ENCODE assay signal across 19 mouse cellular contexts in the genomic region with DNA sequence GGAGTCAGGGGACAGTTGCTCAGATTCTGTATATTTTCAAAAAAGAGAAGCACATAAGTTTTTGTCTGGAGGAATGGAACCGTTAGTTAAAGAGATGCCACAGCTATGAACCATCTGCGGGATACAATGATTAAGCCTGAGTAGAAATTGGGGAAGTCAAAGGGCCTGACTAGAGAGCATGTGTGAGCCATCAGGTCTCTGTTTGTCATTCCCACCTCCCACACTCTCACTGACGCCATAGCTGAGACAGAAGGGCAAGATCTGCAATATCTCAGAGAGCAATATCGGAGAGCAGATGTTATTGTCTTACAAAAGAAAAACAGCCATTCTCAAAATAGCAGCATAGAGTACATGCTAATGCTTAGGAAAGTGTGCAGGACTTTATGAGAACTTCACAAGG.
DNase-seq lines count a peak whose midpoint lies in the region; ATAC-seq and TF ChIP-seq lines count a peak whose summit lies in the region.
"Had no signal": no experiment of that assay in that cellular context is flagged by ENCODE, and none has a peak within 500 bp of the region (broad histone marks: within the 10 kb centered on the region; RNA-seq: fewer than 3 reads in every experiment).

No protein-coding gene starts in this region.

- no peaks in the 10 kb centered on the region for H3K36me3 ChIP-seq in intestine, embryonic 14.5 days (ENCODE audit: control insufficient read depth, insufficient read depth, low read length)
- no peaks in the 10 kb centered on the region for H3K36me3 ChIP-seq in intestine, postnatal 0 days (ENCODE audit: control insufficient read depth, insufficient read depth)
- no peaks in the 10 kb centered on the region for H3K36me3 ChIP-seq in lung, embryonic 14.5 days (ENCODE audit: insufficient read depth)
- no peaks in the 10 kb centered on the region for H3K36me3 ChIP-seq in midbrain, embryonic 10.5 days
- H3K36me3 ChIP-seq: limb, embryonic 10.5 days; midbrain, embryonic 15.5 days had no signal

- H3K9ac ChIP-seq in intestine, embryonic 14.5 days (ENCODE audit: low read length): no peak overlapping the region
- H3K9ac ChIP-seq in intestine, postnatal 0 days (ENCODE audit: low read depth, low read length): no peak overlapping the region
- H3K9ac ChIP-seq in lung, embryonic 14.5 days: no peak overlapping the region
- H3K9ac ChIP-seq: forebrain, embryonic 13.5 days; midbrain, embryonic 15.5 days had no signal

- peak overlapping the region; percentile 47; the same call in 1 of the 2 replicates for H3K27ac ChIP-seq in intestine, embryonic 14.5 days (ENCODE audit: low read depth)
- H3K27ac ChIP-seq in intestine, postnatal 0 days (ENCODE audit: low read depth, low read length): no peak overlapping the region
- no peak overlapping the region for H3K27ac ChIP-seq in lung, embryonic 14.5 days (ENCODE audit: low read depth)
- no peak overlapping the region for H3K27ac ChIP-seq in midbrain, embryonic 10.5 days (replicated peaks)
- H3K27ac ChIP-seq: forebrain, embryonic 13.5 days; hindbrain, postnatal 0 days; limb, embryonic 10.5 days; macrophage; midbrain, embryonic 15.5 days had no signal

- intact Hi-C loops in heart, postnatal 25 days (cut with DNase I): no loop called here

- no peaks in the 10 kb centered on the region for H3K27me3 ChIP-seq in intestine, embryonic 14.5 days (replicated peaks; ENCODE audit: control insufficient read depth, insufficient read depth, low read length)
- no peaks in the 10 kb centered on the region for H3K27me3 ChIP-seq in intestine, postnatal 0 days (replicated peaks; ENCODE audit: control insufficient read depth, insufficient read depth, low read length)
- no peaks in the 10 kb centered on the region for H3K27me3 ChIP-seq in lung, embryonic 14.5 days (ENCODE audit: insufficient read depth, low read length)
- H3K27me3 ChIP-seq in midbrain, embryonic 10.5 days (ENCODE audit: low read depth, poor library complexity, severe bottlenecking): no peaks in the 10 kb centered on the region
- H3K27me3 ChIP-seq: forebrain, embryonic 13.5 days; midbrain, embryonic 15.5 days had no signal

- no peak for ATAC-seq in intestine, embryonic 14.5 days (replicated peaks; ENCODE audit: low FRiP score, low TSS enrichment, low read depth)
- ATAC-seq in intestine, postnatal 0 days: no peak
- ATAC-seq in lung, embryonic 14.5 days (ENCODE audit: insufficient read depth): peak; percentile 97
- no peak for ATAC-seq in megakaryocyte-erythroid progenitor cell, adult 5-6 weeks (replicated peaks; ENCODE audit: low FRiP score, low TSS enrichment, poor library complexity, severe bottlenecking)
- ATAC-seq: forebrain, embryonic 13.5 days; hindbrain, postnatal 0 days; midbrain, embryonic 15.5 days had no signal

- TF ChIP-seq CTCF in intestine, postnatal 0 days (IDR thresholded peaks at IDR 0.05; ENCODE audit: low read depth): no peak
- no peak for TF ChIP-seq CTCF in lung, embryonic 14.5 days (IDR thresholded peaks at IDR 0.05; ENCODE audit: low read depth)

- no peak for DNase-seq in intestine, embryonic 14.5 days (ENCODE audit: low spot score)
- DNase-seq in layer of hippocampus, adult 18-20 months (ENCODE audit: low spot score in 2 of 2): peak; percentile 51 to 72
- DNase-seq in lung, embryonic 14.5 days: peak; percentile 80
- DNase-seq in lung, postnatal 4 days: peak; percentile 31 to 60
- DNase-seq in heart, postnatal 25 days (ENCODE audit: low spot score): no peak
- DNase-seq in midbrain, embryonic 10.5 days (ENCODE audit: low spot score): no peak
- DNase-seq: adrenal gland, adult 2 months; cerebellum, adult 11 months; cerebellum, postnatal 14 days; kidney, postnatal 10 days; thymus, postnatal 14 days had no signal

- no peak overlapping the region for H3K4me3 ChIP-seq in intestine, embryonic 14.5 days (ENCODE audit: low read depth, low read length)
- no peak overlapping the region for H3K4me3 ChIP-seq in intestine, postnatal 0 days (ENCODE audit: low read depth, low read length)
- H3K4me3 ChIP-seq in lung, embryonic 14.5 days (ENCODE audit: low read depth, low read length): no peak overlapping the region
- no peak overlapping the region for H3K4me3 ChIP-seq in midbrain, embryonic 10.5 days
- H3K4me3 ChIP-seq: forebrain, embryonic 13.5 days; limb, embryonic 10.5 days; midbrain, embryonic 15.5 days had no signal

- no peaks in the 10 kb centered on the region for H3K4me1 ChIP-seq in intestine, embryonic 14.5 days (replicated peaks; ENCODE audit: control insufficient read depth, insufficient read depth, low read length)
- no peaks in the 10 kb centered on the region for H3K4me1 ChIP-seq in intestine, postnatal 0 days (replicated peaks; ENCODE audit: control insufficient read depth, insufficient read depth, low read length)
- no peaks in the 10 kb centered on the region for H3K4me1 ChIP-seq in lung, embryonic 14.5 days (ENCODE audit: insufficient read depth)
- H3K4me1 ChIP-seq in midbrain, embryonic 10.5 days: no peaks in the 10 kb centered on the region
- H3K4me1 ChIP-seq: forebrain, embryonic 13.5 days; limb, embryonic 10.5 days; midbrain, embryonic 15.5 days had no signal

- H3K9me3 ChIP-seq in intestine, embryonic 14.5 days (ENCODE audit: control insufficient read depth, low read length): no peaks in the 10 kb centered on the region
- 0 out of 2 replicates have a peak, but pooled peaks cover 1% of the 10 kb centered on the region for H3K9me3 ChIP-seq in intestine, postnatal 0 days (ENCODE audit: control insufficient read depth)
- no peaks in the 10 kb centered on the region for H3K9me3 ChIP-seq in lung, embryonic 14.5 days (ENCODE audit: low read depth, low read length)
- H3K9me3 ChIP-seq in midbrain, embryonic 10.5 days (replicated peaks): no peaks in the 10 kb centered on the region
- H3K9me3 ChIP-seq: forebrain, embryonic 13.5 days; limb, embryonic 10.5 days; midbrain, embryonic 15.5 days had no signal

- H3K4me2 ChIP-seq in intestine, embryonic 14.5 days (ENCODE audit: low read length): no peak overlapping the region
- H3K4me2 ChIP-seq in intestine, postnatal 0 days (replicated peaks; ENCODE audit: low read depth): no peak overlapping the region
- H3K4me2 ChIP-seq in lung, embryonic 14.5 days: no peak overlapping the region
- H3K4me2 ChIP-seq: forebrain, embryonic 13.5 days; liver, embryonic 11.5 days; midbrain, embryonic 15.5 days had no signal

- WGBS in intestine, embryonic 14.5 days: 43% methylated on average over 4 of the region's 4 CpGs
- WGBS in intestine, postnatal 0 days: 61% methylated on average over 4 of the region's 4 CpGs
- WGBS in lung, embryonic 14.5 days: 36% methylated on average over 4 of the region's 4 CpGs
- 87% methylated on average over 4 of the region's 4 CpGs for WGBS in midbrain, embryonic 10.5 days

Comparison
In these comparisons a context has a peak if more than half of its experiments do, and no peak if none do; other contexts are left out.
1. DNase-seq: peak in layer of hippocampus, adult 18-20 months (2 of 2), lung, embryonic 14.5 days (single experiment) and lung, postnatal 4 days (2 of 2); none in intestine, embryonic 14.5 days (single experiment), heart, postnatal 25 days (single experiment) and midbrain, embryonic 10.5 days (single experiment).